Mouse (Mus musculus): Measurements from ENCODE around the gene Troap. TPM values are rescaled to one million over a fixed set of nuclear protein-coding genes. Genes with fewer than 3 reads are reported as not detected.

Troap gene
- polyA plus RNA-seq, 1 experiment from 2014 or later = 4.8 TPM

DNA sequence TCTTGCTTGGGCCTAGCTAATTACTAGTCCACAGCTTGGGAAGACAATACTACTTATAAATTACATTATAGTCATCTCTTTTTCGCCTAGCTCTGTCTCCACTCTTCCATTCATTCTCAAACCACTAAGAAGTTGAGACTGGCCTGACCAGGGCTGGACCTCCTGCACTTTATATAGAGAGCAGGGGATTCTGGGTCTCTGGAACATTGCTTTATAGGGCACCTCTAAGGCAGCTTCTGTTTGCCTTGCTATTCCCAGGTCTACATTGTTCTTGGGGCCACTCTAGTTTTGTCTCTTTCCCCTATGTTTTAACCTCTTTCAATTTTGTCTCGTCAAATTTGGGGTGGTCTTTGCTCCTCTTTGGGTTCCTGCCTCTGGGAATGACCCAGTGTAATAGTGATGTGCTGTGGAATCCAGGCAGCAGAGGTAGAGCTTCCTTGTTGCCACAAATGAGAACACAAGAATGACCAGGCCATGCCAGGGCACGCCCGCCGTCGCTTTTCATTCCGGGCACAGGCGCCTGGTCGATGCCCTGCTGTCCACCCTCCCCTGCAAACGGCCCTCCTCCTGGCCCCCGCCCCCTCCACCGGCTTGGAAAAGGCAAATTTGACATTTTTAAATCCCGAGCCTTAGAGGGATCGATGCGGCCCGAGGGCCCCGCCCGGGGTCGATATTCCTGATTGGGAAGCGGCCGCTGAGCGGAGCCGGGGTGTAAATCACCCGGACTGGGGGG is 21.9 kb downstream of the Troap start:
- WGBS = 10% methylated on average over 24 of the region's 24 CpGs
- no peak for TF ChIP-seq CTCF (IDR thresholded peaks at IDR 0.05; ENCODE audit: low read depth)

DNA sequence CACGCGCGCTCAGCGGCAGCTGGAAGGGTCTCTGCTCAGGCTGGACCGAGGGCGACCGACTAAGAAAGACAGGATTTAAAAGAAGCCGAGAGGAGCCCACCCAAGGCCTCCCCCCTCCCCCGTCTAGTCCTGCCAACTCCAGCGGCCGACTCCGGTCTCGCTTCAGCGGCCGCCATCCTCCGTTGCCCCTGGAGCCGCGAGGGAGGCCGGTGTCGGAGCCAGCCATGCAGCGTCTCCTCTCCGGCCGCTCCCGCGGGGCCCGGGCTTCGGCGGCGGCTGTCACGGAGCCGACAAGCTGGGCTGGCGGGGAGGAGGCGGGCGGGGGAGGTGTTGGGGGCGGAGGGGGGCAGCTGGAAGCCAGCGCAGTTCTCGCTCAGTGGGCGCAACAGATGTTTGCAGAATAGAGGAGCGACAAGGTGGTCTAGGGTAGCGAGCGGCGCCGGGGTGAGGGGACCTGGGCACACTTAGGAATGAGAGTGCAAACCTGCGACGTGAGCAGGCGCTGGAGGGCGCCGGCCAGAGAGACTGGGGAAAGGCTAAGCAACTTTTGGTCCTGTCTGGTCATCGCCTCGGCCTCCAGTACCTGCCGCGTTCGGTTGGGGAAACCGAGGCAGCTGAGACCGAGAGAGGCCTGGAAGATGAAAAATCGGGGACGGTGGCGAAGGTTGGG is 22.6 kb downstream of the Troap start:
- Histone ChIP-seq H3K27ac (ENCODE audit: low read depth, low read length) (no peak overlapping the region), H3K9me3 (ENCODE audit: control insufficient read depth) (no peaks in the 10 kb centered on the region), H3K36me3 (ENCODE audit: control insufficient read depth, insufficient read depth) (no peaks in the 10 kb centered on the region), H3K4me1 (replicated peaks; ENCODE audit: control insufficient read depth, insufficient read depth, low read length) (peaks cover 11% of the 10 kb centered on the region; the same call in 1 of the 2 replicates), H3K9ac (ENCODE audit: low read depth, low read length) (no peak overlapping the region; the same call in 1 of the 2 replicates), H3K4me3 (ENCODE audit: low read depth, low read length) (peak overlapping the region; percentile 41), H3K27me3 (replicated peaks; ENCODE audit: control insufficient read depth, insufficient read depth, low read length) (peaks cover 65% of the 10 kb centered on the region), H3K4me2 (replicated peaks; ENCODE audit: low read depth) (peak overlapping the region; percentile 70)
- no peak for TF ChIP-seq CTCF (IDR thresholded peaks at IDR 0.05; ENCODE audit: low read depth)
- ATAC-seq = no peak
- WGBS = under 1% methylated on average over 56 of the region's 58 CpGs

More for the DNA sequence above, 21.9 kb downstream of the Troap start:
- Histone ChIP-seq H3K4me3 (ENCODE audit: low read depth, low read length) (peak overlapping the region; percentile 41), H3K36me3 (ENCODE audit: control insufficient read depth, insufficient read depth) (no peaks in the 10 kb centered on the region), H3K27me3 (replicated peaks; ENCODE audit: control insufficient read depth, insufficient read depth, low read length) (peaks cover 69% of the 10 kb centered on the region), H3K27ac (ENCODE audit: low read depth, low read length) (no peak overlapping the region), H3K4me1 (replicated peaks; ENCODE audit: control insufficient read depth, insufficient read depth, low read length) (peaks cover 11% of the 10 kb centered on the region; the same call in 1 of the 2 replicates), H3K4me2 (replicated peaks; ENCODE audit: low read depth) (peak overlapping the region; percentile 70), H3K9me3 (ENCODE audit: control insufficient read depth) (no peaks in the 10 kb centered on the region), H3K9ac (ENCODE audit: low read depth, low read length) (no peak overlapping the region)
- no peak for ATAC-seq

DNA sequence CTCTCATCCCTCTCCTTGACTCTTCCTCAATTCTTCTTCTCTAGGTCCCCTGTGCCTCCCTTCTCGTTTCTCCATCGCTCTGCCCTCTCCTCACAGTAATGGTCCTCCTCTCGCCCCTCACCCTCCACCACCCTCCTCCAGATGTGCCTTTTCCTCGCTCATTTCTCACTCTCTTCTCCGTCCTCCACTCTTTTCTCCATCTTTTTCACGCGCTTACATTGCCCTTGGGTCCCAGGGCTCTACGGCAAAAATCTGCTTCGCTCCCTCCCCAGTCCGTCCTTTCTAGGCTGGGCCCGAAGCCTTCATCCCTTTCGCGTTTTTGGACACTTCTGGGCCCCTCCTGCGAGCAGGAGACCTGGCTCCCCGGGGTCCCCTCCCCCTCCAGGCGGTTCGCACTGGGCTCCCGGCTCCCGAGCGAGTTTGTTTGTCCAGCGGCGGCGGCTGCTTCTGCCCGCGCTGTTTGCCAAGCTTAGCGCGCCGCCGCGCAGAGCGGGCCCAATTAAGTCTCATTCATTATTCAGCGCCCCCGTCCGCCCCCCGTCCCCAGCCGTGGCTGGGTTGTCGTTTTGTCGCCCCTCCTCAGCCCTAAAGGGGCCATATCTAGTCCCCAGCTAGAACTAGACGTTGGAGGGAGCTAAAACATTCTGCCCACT is 23.6 kb downstream of the Troap start:
- 1% methylated on average over 39 of the region's 39 CpGs for WGBS
- Histone ChIP-seq H3K9me3 (ENCODE audit: control insufficient read depth) (no peaks in the 10 kb centered on the region), H3K4me3 (ENCODE audit: low read depth, low read length) (peak overlapping the region; percentile 41), H3K4me1 (replicated peaks; ENCODE audit: control insufficient read depth, insufficient read depth, low read length) (peaks cover 11% of the 10 kb centered on the region; the same call in 1 of the 2 replicates), H3K4me2 (replicated peaks; ENCODE audit: low read depth) (peak overlapping the region; percentile 70), H3K36me3 (ENCODE audit: control insufficient read depth, insufficient read depth) (no peaks in the 10 kb centered on the region), H3K27me3 (replicated peaks; ENCODE audit: control insufficient read depth, insufficient read depth, low read length) (peaks cover 57% of the 10 kb centered on the region), H3K9ac (ENCODE audit: low read depth, low read length) (no peak overlapping the region), H3K27ac (ENCODE audit: low read depth, low read length) (no peak overlapping the region)
- no peak for TF ChIP-seq CTCF (IDR thresholded peaks at IDR 0.05; ENCODE audit: low read depth)
- ATAC-seq = no peak

DNA sequence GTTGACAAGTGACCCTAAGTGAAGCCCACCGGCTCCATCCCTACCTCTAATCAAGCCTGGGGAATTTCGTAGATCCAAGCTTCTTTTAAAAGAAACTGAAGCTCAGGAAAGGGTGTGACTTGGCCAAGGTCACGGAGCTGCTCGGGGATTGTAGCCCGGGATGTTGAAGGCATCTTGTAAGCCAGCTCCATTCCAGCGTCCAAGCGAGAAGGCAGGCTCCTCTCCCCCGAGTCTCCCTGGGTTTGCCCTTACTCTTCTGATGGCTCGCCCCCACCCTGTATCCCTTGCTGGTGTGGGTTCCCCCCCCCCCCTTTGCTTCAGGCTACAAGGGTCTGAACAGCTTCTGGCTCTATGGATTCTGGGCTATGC is 24.1 kb downstream of the Troap start:
- TF ChIP-seq CTCF (IDR thresholded peaks at IDR 0.05; ENCODE audit: low read depth) = no peak
- peak overlapping the region; percentile 41 for H3K4me3 ChIP-seq (ENCODE audit: low read depth, low read length)
- H3K9me3 ChIP-seq (ENCODE audit: control insufficient read depth) = no peaks in the 10 kb centered on the region
- H3K27ac ChIP-seq (ENCODE audit: low read depth, low read length) = peak overlapping the region; percentile 87; the same call in 1 of the 2 replicates
- peaks cover 53% of the 10 kb centered on the region for H3K27me3 ChIP-seq (replicated peaks; ENCODE audit: control insufficient read depth, insufficient read depth, low read length)
- ATAC-seq = peak; percentile 1; the same call in 1 of the 2 replicates
- H3K4me1 ChIP-seq (replicated peaks; ENCODE audit: control insufficient read depth, insufficient read depth, low read length) = peaks cover 11% of the 10 kb centered on the region; the same call in 1 of the 2 replicates
- no peak overlapping the region for H3K9ac ChIP-seq (ENCODE audit: low read depth, low read length)
- peak overlapping the region; percentile 70 for H3K4me2 ChIP-seq (replicated peaks; ENCODE audit: low read depth)
- no peaks in the 10 kb centered on the region for H3K36me3 ChIP-seq (ENCODE audit: control insufficient read depth, insufficient read depth)
- 3% methylated on average over 9 of the region's 9 CpGs for WGBS

DNA sequence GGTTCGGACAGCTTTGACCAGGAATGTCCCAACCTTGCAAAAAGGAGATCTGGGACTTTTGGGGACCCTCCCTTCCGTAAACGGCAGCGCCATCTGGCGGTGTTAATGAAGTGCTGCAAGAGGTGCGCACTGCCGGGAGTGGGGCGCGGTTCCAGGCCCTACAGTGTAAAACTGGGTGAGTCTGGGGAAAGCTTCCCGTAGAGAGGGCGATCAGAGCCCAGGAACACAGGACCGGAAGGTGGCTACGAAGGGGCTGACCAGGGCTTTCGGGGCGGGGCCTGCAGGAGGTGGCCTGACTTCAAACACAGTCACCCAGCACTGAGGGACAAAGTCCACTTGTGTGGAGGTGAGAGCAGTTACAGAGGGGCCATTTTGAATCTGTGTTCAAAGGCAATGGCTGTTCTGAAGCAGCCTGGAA is 24.8 kb downstream of the Troap start:
- Histone ChIP-seq H3K4me1 (replicated peaks; ENCODE audit: control insufficient read depth, insufficient read depth, low read length) (peaks cover 8% of the 10 kb centered on the region; the same call in 1 of the 2 replicates), H3K4me2 (replicated peaks; ENCODE audit: low read depth) (peak overlapping the region; percentile 70), H3K4me3 (ENCODE audit: low read depth, low read length) (peak overlapping the region; percentile 41), H3K27me3 (replicated peaks; ENCODE audit: control insufficient read depth, insufficient read depth, low read length) (peaks cover 47% of the 10 kb centered on the region), H3K9ac (ENCODE audit: low read depth, low read length) (peak overlapping the region; percentile 38), H3K9me3 (ENCODE audit: control insufficient read depth) (no peaks in the 10 kb centered on the region), H3K36me3 (ENCODE audit: control insufficient read depth, insufficient read depth) (peaks cover 4% of the 10 kb centered on the region), H3K27ac (ENCODE audit: low read depth, low read length) (peak overlapping the region; percentile 87)
- TF ChIP-seq CTCF (IDR thresholded peaks at IDR 0.05; ENCODE audit: low read depth) = peak; percentile 91
- 2% methylated on average over 15 of the region's 15 CpGs for WGBS
- peak; percentile 97 for ATAC-seq

DNA sequence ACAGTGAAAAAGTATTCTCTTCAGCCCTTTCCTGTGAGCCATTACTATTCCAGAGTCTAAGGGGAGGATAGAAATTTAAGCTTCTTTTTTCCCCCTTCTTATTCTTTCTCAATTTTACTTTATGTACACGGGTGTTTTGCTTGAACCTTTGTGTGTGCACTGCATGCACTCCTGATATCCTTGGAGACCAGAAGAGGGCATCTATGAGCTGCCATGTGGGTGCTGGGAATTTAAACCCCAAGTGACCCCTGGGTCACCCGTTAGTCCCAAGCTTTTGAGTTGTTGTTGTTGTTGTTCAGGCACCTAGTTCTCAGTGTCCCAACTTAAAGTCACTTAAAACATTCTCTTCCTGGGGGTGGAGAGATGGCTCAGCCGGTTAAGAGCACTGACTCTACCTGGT is 25.6 kb downstream of the Troap start:
- Histone ChIP-seq H3K9ac (ENCODE audit: low read depth, low read length) (peak overlapping the region; percentile 23; the same call in 1 of the 2 replicates), H3K4me1 (replicated peaks; ENCODE audit: control insufficient read depth, insufficient read depth, low read length) (peaks cover 8% of the 10 kb centered on the region; the same call in 1 of the 2 replicates), H3K27me3 (replicated peaks; ENCODE audit: control insufficient read depth, insufficient read depth, low read length) (peaks cover 41% of the 10 kb centered on the region), H3K4me2 (replicated peaks; ENCODE audit: low read depth) (peak overlapping the region; percentile 70), H3K4me3 (ENCODE audit: low read depth, low read length) (peak overlapping the region; percentile 41), H3K36me3 (ENCODE audit: control insufficient read depth, insufficient read depth) (peaks cover 10% of the 10 kb centered on the region), H3K9me3 (ENCODE audit: control insufficient read depth) (no peaks in the 10 kb centered on the region), H3K27ac (ENCODE audit: low read depth, low read length) (peak overlapping the region; percentile 87; the same call in 1 of the 2 replicates)
- peak; percentile 60 for TF ChIP-seq CTCF (IDR thresholded peaks at IDR 0.05; ENCODE audit: low read depth)
- no peak for ATAC-seq
- 28% methylated on average over 3 of the region's 3 CpGs for WGBS
